Mouse (Mus musculus) neural tube, embryonic 15.5 days (tissue): Measurements from ENCODE around the gene Itpkb. TPM values are rescaled to one million over a fixed set of nuclear protein-coding genes. Genes with fewer than 3 reads are reported as not detected.

Experiments
- ATAC-seq: fragments of 200-750 bp; cut with Nextera tagmentation; 2 replicates; pipeline ENCODE4 v1.8.0; 2017; ENCODE audit warnings: mild to moderate bottlenecking, moderate TSS enrichment, moderate library complexity; ENCODE audit not compliant: low FRiP score
- H3K27ac ChIP-seq: fragments of 300-500 bp; sonication (generic); replicated peaks from 2 replicates; pipeline ENCODE4 v1.5.1; 2015; ENCODE audit warnings: mild to moderate bottlenecking, inconsistent platforms
- H3K27me3 ChIP-seq: fragments of 300-500 bp; sonication (generic); replicated peaks from 2 replicates; pipeline ENCODE4 v1.6.1; 2015; ENCODE audit warnings: inconsistent platforms
- H3K36me3 ChIP-seq: fragments of 300-500 bp; sonication (generic); 2 replicates; pipeline ENCODE4 v1.6.1; 2015; ENCODE audit warnings: inconsistent platforms
- H3K4me1 ChIP-seq: fragments of 300-500 bp; sonication (generic); 2 replicates; pipeline ENCODE4 v1.6.1; 2015; ENCODE audit warnings: inconsistent platforms
- H3K4me2 ChIP-seq: fragments of 300-500 bp; sonication (generic); 2 replicates; pipeline ENCODE4 v1.6.1; 2015; ENCODE audit warnings: inconsistent platforms, mild to moderate bottlenecking, moderate library complexity
- H3K4me3 ChIP-seq: fragments of 300-500 bp; sonication (generic); replicated peaks from 2 replicates; pipeline ENCODE4 v1.5.1; 2015; ENCODE audit warnings: mild to moderate bottlenecking, inconsistent platforms
- H3K9ac ChIP-seq: fragments of 300-500 bp; sonication (generic); replicated peaks from 2 replicates; pipeline ENCODE4 v1.6.1; 2015; ENCODE audit warnings: mild to moderate bottlenecking, inconsistent platforms
- H3K9me3 ChIP-seq: fragments of 300-500 bp; sonication (generic); replicated peaks from 2 replicates; pipeline ENCODE4 v1.6.1; 2016; ENCODE audit warnings: inconsistent platforms
- WGBS: fragments of 180-500 bp; shearing (Covaris S2); methylation state at CpG from one replicate; pipeline ENCODE4 v1.1.7; 2015; ENCODE audit warnings: mixed read lengths; 5-methylcytosine and 5-hydroxymethylcytosine counted together
- polyA plus RNA-seq: library from polyadenylated mRNA; unstranded; fragments of >200 nt; fragmentation: Nextera tagmentation; extraction: Ambion mirVana; gene quantifications from 2 replicates; pipeline ENCODE4 v1.2.1, GENCODE M21; 2015

Itpkb gene
- polyA plus RNA-seq, 1 experiment from 2014 or later = 4.1 TPM

DNA sequence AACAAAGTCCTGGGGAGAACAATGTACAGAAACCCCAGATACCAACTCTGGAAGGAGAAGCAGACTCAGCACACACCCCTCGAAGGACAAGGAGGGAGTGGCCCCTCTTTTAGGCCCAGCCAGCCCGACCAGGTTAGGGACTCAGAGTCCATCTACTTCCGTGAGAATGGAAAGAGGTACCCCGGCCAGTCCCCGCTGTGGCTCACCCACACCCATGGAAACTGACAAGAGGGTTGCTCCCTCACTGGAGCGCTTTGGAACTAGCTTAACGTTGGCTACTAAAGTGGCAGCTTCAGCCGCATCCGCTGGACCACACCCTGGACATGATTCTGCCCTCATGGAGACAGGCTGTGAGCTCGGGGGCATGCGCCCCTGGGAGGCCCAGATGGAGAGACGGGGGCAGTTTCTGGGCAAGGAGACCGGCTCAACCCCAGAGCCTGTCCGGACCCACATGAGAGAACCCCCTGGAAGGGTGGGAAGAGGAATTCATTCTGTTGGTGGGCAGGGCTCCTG, 2.7 kb downstream of the Itpkb start:
- Histone ChIP-seq H3K36me3 (no peaks in the 10 kb centered on the region), H3K27me3 (peaks cover 30% of the 10 kb centered on the region), H3K4me1 (peaks cover 64% of the 10 kb centered on the region), H3K4me3 (peak overlapping the region; percentile 56), H3K9me3 (no peaks in the 10 kb centered on the region), H3K9ac (peak overlapping the region; percentile 68; the same call in 1 of the 2 replicates), H3K4me2 (peak overlapping the region; percentile 100), H3K27ac (no peak overlapping the region)
- no peak for ATAC-seq
- WGBS = 27% methylated on average over 14 of the region's 14 CpGs

DNA sequence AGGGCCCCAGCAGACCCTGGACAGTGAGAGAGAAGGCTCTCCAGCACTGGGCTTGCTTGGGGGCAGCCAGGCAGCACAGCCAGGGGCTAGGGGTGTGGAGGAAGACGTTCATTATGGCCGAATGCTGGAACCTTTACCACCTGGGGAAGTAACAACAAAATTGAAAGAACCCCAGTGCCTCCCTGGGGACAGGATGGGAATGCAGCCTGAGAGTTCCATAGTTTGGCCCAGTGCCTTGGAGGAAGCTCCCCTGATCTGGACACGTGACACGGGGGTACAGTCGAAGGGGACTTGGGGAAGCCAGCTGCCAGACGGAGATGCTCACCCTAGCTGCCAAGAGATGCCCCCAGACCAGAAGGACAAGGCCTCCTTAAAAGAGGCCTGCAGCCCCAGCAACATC, 3.3 kb downstream of the Itpkb start:
- H3K4me1 ChIP-seq = peaks cover 64% of the 10 kb centered on the region
- ATAC-seq = no peak
- H3K27ac ChIP-seq = no peak overlapping the region
- peak overlapping the region; percentile 100 for H3K4me2 ChIP-seq
- peak overlapping the region; percentile 56 for H3K4me3 ChIP-seq
- 19% methylated on average over 6 of the region's 6 CpGs for WGBS
- H3K9me3 ChIP-seq = no peaks in the 10 kb centered on the region
- no peak overlapping the region for H3K9ac ChIP-seq
- H3K36me3 ChIP-seq = no peaks in the 10 kb centered on the region
- H3K27me3 ChIP-seq = peaks cover 27% of the 10 kb centered on the region

- 0 out of 2 replicates have a peak overlapping the region, but pooled peaks have one; percentile 56 for H3K4me3 ChIP-seq
- H3K27ac ChIP-seq = no peak overlapping the region
- WGBS = 86% methylated on average over 6 of the region's 6 CpGs
- no peaks in the 10 kb centered on the region for H3K9me3 ChIP-seq
- H3K36me3 ChIP-seq = no peaks in the 10 kb centered on the region
- peaks cover 59% of the 10 kb centered on the region for H3K4me1 ChIP-seq
- H3K27me3 ChIP-seq = peaks cover 24% of the 10 kb centered on the region
- ATAC-seq = no peak
- peak overlapping the region; percentile 100 for H3K4me2 ChIP-seq
- H3K9ac ChIP-seq = no peak overlapping the region
Observed at GRCm38 (mm10) chr1:180334541-180334940, 4.3 kb downstream of the Itpkb start.

GRCm38 (mm10) chr1:180335513-180336375, 5.5 kb downstream of the Itpkb start:
- Histone ChIP-seq H3K36me3 (no peaks in the 10 kb centered on the region), H3K9ac (no peak overlapping the region), H3K27ac (no peak overlapping the region), H3K9me3 (no peaks in the 10 kb centered on the region), H3K4me3 (peak overlapping the region; percentile 9; the same call in 1 of the 2 replicates), H3K4me1 (peaks cover 50% of the 10 kb centered on the region), H3K4me2 (peak overlapping the region; percentile 100), H3K27me3 (peaks cover 20% of the 10 kb centered on the region)
- 77% methylated on average over 12 of the region's 12 CpGs for WGBS
- ATAC-seq = no peak

DNA sequence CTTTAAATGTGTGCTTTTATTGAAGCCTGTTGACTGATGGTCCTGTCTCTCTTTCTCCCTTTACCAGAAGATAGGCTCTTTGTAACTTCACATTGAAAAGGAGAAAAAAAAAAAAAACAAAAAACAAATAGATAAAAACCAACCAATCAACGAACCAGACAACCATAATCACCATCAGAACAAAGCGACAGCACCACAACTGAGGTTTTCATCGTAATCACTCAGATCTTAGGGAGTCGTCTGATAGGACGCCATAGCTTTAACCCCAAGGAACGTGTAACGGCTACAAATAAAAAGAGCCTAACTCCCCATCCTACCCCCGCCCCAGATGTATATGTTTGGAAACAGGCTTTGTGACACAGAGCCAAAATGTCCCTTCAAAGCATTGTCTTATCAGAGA, 8.1 kb downstream of the Itpkb start:
- H3K27me3 ChIP-seq = peaks cover 9% of the 10 kb centered on the region
- H3K36me3 ChIP-seq = no peaks in the 10 kb centered on the region
- H3K4me3 ChIP-seq = no peak overlapping the region
- H3K9ac ChIP-seq = no peak overlapping the region
- 82% methylated on average over 8 of the region's 8 CpGs for WGBS
- H3K4me1 ChIP-seq = peaks cover 25% of the 10 kb centered on the region
- H3K4me2 ChIP-seq = no peak overlapping the region
- H3K9me3 ChIP-seq = no peaks in the 10 kb centered on the region
- no peak overlapping the region for H3K27ac ChIP-seq
- no peak for ATAC-seq

GRCm38 (mm10) chr1:180339143-180339542, 8.9 kb downstream of the Itpkb start:
- ATAC-seq = no peak
- 87% methylated on average over 5 of the region's 5 CpGs for WGBS

DNA sequence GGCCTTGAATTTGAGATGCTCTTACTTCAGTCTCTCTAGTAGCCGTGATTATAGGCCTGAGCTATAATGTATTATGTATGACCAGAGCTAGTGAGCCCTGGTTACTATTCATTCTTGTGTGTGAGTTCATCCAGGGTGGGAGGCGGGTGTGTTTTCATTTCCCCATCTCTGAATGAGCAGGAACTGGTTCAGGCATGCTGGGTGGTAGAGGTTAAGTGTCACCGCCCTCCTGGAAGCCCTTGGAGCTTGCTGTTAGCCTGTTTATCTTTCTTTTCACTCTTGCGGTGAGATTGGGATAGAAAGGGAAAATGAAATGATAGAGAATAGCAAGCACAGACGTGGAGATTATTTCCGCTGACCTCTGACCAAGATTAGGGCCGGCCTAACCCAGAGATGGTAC, 12.7 kb downstream of the Itpkb start:
- Histone ChIP-seq H3K36me3 (no peaks in the 10 kb centered on the region), H3K4me2 (no peak overlapping the region), H3K9ac (no peak overlapping the region), H3K27ac (no peak overlapping the region), H3K9me3 (no peaks in the 10 kb centered on the region), H3K27me3 (no peaks in the 10 kb centered on the region), H3K4me1 (peaks cover 19% of the 10 kb centered on the region), H3K4me3 (no peak overlapping the region)
- no peak for ATAC-seq
- WGBS = 88% methylated on average over 7 of the region's 7 CpGs

More at GRCm38 (mm10) chr1:180339143-180339542, 8.9 kb downstream of the Itpkb start:
- Histone ChIP-seq H3K27me3 (peaks cover under 1% of the 10 kb centered on the region; the same call in 1 of the 2 replicates), H3K4me2 (no peak overlapping the region), H3K4me3 (no peak overlapping the region), H3K4me1 (peaks cover 25% of the 10 kb centered on the region), H3K9me3 (no peaks in the 10 kb centered on the region), H3K9ac (no peak overlapping the region), H3K27ac (no peak overlapping the region), H3K36me3 (no peaks in the 10 kb centered on the region)

DNA sequence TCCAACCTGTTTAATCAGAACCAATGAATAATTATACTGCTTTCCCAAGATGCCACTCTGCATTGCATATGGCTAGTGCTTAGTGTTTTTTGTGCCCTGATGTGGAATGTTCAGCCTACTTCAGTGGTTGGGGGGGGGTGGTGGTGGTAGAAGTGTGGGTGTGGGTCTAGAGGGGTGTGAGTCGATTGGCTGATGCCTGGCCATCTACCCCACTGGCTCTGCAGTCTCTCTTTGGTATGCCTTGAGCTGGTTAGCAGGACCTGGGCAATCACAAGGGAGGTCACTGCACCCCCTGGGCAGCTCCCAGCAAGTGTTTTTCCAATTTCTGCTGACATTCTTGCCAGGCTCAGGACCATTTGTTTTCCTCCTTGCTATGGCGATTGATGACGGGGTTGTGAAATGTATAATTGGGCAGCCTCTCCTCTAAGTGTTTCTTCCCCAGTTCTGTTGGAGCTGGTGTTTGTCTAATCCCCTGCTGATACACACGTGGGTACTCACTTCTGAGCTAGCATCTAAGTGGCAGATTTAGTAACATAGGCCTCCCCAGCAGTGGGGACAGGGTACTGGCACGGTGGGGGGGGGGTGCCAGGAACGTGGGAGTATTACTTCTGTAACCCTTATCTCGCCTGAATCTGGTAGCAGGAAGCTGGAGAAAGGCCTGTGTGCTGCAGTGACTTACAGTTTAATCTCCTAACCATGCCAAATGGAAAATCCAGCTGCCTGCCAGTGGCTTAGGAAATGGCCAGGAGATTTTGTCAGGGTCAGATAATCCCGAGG, 13.3 kb downstream of the Itpkb start:
- Histone ChIP-seq H3K4me1 (peaks cover 25% of the 10 kb centered on the region), H3K9ac (no peak overlapping the region), H3K4me3 (no peak overlapping the region), H3K27me3 (no peaks in the 10 kb centered on the region), H3K36me3 (no peaks in the 10 kb centered on the region), H3K27ac (no peak overlapping the region), H3K4me2 (no peak overlapping the region), H3K9me3 (no peaks in the 10 kb centered on the region)
- WGBS = 48% methylated on average over 8 of the region's 8 CpGs
- no peak for ATAC-seq

- H3K9ac ChIP-seq = no peak overlapping the region
- 91% methylated on average over 5 of the region's 5 CpGs for WGBS
- H3K36me3 ChIP-seq = no peaks in the 10 kb centered on the region
- no peak overlapping the region for H3K4me2 ChIP-seq
- H3K27ac ChIP-seq = no peak overlapping the region
- peaks cover 30% of the 10 kb centered on the region for H3K4me1 ChIP-seq
- no peaks in the 10 kb centered on the region for H3K9me3 ChIP-seq
- H3K27me3 ChIP-seq = no peaks in the 10 kb centered on the region
- ATAC-seq = no peak
- no peak overlapping the region for H3K4me3 ChIP-seq
Observed at GRCm38 (mm10) chr1:180345098-180345497, 14.8 kb downstream of the Itpkb start.

- WGBS = 77% methylated on average over 4 of the region's 4 CpGs
- Histone ChIP-seq H3K9ac (no peak overlapping the region), H3K27ac (no peak overlapping the region), H3K9me3 (no peaks in the 10 kb centered on the region), H3K36me3 (no peaks in the 10 kb centered on the region), H3K27me3 (no peaks in the 10 kb centered on the region), H3K4me2 (no peak overlapping the region), H3K4me3 (no peak overlapping the region), H3K4me1 (peaks cover 38% of the 10 kb centered on the region)
- no peak for ATAC-seq
Observed at GRCm38 (mm10) chr1:180347059-180347458, 16.8 kb downstream of the Itpkb start.

- Histone ChIP-seq H3K4me1 (peaks cover 38% of the 10 kb centered on the region), H3K9me3 (no peaks in the 10 kb centered on the region), H3K4me3 (no peak overlapping the region), H3K27ac (no peak overlapping the region), H3K9ac (no peak overlapping the region), H3K4me2 (no peak overlapping the region), H3K27me3 (no peaks in the 10 kb centered on the region), H3K36me3 (no peaks in the 10 kb centered on the region)
- WGBS = 60% methylated on average over 6 of the region's 6 CpGs
- peak; percentile 77; the same call in 1 of the 2 replicates for ATAC-seq
Observed at GRCm38 (mm10) chr1:180347907-180348306, 17.6 kb downstream of the Itpkb start.
